Mouse (Mus musculus): ENCODE results near the gene Adtrp.
A peak's percentile ranks its signal among the peaks of the same experiment; 100 is the strongest.

Gene Adtrp

DNA sequence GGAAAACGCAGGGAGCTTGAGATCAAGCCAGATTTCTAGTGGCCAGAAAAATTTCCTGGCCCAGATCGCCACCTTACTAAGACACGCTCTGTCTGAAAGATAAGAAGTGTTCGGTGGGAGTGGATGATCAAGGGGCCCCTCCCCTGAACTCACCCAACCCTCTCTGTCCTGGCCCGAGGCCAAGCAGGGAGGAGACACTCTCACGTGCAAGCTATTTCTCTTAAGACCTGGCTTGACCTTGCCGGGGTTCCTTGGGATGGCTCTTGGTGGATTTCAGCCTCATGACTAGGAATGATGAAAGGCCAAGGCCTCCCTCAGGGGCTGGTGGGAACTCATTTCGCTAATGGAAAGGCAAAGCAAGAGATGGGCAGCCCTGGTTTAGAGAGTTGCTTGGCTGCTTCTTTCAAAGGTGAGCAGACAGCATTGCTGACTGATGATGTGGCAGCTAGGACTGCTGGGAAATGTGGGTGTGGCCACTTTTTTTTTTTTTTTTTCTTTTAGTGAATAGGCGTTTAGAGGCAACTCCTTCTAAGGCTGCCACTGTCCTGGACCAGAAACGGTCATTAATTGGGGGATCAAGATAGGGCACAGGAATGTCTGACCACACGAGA, at the start of gene Adtrp:
TSS of gene Adtrp (minus strand) at position 169 of the 611 bp plus-strand sequence.
- DNase-seq (ENCODE audit: extremely low spot score, low read depth, low spot score), result no peak

DNA sequence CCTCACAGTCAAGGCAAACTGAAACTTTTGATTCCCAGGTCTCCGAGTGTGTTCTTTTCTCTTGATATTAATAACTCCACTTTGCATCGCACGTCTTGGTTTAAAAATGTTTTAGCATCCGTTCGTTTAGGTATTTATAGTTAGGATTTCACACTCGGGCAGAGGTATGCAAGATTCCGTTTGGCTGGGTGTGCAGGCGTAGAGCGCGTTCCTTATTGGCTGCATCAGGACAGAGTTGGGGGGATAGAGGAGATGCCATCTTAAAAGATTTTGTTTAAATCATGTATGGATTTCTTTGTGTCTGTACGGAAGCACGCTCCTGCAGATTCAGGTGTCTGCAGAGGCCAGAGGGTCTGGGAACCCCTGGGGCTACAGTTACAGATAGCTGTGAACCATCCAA, 44.5 kb upstream of the Adtrp start:
- DNase-seq (ENCODE audit: extremely low spot score, low read depth, low spot score), result no peak

DNA sequence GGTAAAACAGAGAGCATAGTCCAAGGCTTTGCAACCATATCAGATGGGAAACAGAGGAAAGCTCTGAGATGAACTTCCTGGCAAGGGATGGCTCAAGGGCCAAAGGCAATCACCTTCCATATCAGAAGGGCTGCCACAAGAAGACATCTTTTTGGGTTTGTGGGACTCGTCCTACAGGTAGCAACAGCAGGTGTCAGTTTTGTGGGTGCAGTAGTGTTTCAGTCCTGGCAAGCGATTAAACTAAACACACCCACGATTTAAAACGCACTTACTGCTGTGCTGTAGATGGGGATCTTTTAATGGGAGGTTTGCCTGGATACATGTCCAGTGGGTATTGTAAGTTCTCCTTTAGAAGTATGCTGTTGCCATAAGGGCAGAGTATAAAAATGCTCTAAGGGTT, 43.1 kb upstream of the Adtrp start:
- no peak for DNase-seq (ENCODE audit: extremely low spot score, low read depth, low spot score)

DNA sequence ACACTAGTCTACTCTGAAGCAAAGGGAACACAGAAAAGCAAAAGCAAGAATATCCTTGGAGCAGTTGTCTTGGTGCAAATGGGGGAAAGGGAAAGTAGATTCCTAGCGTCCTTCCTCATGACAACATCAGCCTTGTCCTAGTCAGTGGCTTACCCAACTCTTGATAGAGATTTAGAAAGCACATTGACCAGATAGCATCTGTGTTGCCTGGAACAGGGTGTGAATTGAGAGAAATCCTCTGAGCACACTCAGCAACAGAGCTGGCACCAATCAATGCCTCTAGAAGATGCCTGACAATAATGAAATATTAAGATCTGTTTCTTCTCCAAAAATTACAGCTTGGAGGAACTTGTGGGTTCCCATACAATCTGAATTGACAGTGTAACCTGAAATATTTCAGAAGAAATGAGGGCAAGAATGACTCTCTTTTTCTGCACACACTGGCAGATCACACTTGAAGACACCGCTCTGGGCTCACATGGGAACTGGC, 42.7 kb upstream of the Adtrp start:
- DNase-seq (ENCODE audit: extremely low spot score, low read depth, low spot score), result no peak

DNA sequence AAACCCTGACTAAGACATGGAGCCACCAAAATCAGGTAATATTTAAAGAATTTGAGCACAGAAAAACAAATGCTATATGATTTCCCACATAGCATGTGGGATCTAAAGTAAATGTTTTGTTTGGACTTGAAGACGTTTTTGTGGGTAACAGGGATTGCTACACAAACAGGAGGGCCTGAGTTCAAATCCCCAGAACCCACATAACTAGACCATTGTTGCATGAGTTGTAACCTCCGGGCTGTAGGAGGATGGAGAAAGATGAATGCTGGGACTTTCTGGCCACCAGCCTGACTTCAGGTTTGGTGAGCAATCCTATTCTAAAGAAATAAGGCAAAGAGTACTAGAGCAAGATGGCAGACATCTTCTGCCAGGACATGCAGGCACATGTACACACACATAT, 41.2 kb upstream of the Adtrp start:
- DNase-seq (ENCODE audit: extremely low spot score, low read depth, low spot score), result no peak

DNA sequence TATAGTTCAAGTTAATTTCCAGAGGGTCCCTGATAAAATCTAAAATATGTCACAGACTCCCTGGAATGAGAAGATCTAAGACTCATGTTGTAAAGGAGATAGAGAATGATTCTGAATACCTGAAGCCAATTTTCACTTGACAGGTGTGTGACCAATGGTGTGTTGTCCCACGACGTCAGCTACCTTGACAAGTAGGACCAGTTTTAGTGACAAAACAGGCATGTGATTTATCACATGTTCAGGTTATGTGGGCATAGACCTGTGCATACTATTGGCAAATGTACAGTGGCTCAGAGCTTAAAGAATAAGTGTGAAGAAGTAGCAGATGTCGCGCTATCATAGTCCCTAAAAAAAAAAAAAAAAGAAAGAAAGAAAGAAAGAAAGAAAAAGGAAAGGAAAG, 38.6 kb upstream of the Adtrp start:
- DNase-seq (ENCODE audit: extremely low spot score, low read depth, low spot score), result no peak

DNA sequence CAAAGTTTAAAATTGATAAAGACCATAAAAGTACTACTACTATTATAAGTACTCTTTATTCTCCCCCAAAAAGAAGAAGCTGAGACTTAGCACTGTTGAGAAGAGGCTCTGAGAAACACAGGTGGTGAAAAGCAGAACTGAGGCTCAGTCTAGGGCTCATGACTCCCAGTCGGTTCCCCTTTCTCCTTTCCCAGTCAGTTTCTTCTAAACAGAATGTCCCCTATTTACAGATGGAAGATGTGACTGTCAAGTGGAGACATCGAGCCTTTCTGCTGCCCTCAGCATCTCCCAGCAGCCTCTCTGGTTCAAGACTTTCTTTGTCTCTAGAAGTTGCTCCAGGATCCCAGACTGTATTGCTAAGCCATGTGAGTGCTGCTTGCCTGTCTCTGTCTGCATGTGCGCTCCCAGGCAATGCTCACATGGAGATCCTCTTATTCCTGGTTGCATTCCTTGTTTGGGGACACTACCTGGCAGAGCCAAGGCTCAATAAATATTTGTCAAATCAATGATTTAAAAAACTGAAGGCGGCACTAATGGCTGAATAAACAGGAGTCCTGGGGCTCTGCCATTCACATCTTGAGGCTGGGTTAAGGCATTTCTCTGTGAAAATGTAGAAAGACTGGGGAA, 36.3 kb upstream of the Adtrp start:
- no peak for DNase-seq (ENCODE audit: extremely low spot score, low read depth, low spot score)

DNA sequence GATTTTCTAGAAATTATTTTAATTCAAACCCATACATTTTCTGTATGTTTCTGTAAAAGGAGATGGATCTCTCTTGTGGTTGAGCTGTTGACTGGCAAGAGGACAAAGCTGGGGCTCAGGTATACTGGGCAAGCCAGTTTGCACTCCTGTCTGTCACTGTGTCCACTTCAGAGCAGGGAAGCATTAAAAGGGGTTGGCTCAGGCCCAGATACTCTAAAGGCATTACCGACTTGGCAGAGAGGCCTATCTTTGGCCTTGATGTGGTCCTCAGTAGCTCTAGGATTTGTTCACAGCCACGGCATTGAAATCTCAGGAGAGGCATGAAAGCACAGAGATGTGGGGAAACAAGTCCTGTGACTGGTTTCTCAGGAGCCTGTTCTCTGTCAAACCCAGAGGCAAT, 33.7 kb upstream of the Adtrp start:
- DNase-seq (ENCODE audit: extremely low spot score, low read depth, low spot score), result no peak

DNA sequence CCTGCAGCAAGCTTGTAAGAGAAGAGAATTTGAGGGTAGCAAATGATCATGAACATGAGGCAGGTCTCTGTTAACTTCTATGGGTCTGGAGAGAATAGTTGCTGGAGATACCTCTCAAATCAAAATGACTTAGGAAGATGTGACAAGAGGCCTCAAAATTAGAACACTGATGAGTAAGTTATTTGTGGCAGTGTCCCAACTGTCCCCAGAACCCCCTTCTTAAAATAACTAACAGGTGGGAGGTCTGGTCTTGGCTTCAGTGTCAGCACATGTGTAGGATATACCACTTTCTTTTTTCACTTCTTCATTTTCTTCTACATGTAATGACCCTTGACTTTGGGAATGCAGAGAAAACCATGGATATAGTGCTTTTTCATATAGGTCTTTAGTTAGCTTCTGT, 33.0 kb upstream of the Adtrp start:
- DNase-seq (ENCODE audit: extremely low spot score, low read depth, low spot score), result no peak

DNA sequence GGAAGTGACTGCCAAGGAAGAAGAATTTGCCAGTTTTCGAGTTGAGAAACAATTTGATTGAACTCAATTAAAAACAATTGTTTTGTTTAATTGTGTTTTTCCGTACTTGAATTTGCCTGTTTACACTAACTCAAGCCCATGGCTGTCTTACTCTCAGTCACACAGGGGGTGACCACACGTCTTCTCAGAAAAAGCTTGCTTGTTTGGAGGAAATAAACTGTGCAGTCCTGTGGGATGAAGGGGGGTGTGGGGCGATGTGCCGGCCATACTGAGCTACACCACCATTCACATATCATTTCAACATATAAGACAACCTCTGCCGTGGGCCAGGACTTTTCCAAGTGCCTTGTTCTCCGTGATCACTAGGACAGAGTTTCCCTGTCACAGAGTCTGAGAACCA, 25.2 kb upstream of the Adtrp start:
- no peak for DNase-seq (ENCODE audit: extremely low spot score, low read depth, low spot score)

DNA sequence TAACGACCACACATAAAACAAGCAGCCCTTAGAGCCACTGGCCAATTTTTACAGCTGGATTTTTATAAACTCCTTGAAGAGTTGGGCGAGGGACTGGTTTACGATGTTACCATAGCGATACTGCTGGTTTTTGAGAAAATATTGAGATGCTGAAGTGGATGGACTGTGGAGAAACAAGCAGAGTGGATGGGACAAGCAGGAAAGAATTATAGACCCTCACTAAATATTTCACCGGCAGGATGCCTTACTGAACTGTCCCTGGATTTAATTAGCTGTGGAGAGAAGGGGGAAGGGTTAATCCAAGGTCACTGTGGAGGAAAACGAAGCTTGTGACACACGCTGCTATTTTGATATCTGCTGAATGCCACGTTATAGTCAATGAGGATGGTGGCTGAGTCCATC, 24.7 kb upstream of the Adtrp start:
- peak; percentile 52 for DNase-seq (ENCODE audit: extremely low spot score, low read depth, low spot score)

DNA sequence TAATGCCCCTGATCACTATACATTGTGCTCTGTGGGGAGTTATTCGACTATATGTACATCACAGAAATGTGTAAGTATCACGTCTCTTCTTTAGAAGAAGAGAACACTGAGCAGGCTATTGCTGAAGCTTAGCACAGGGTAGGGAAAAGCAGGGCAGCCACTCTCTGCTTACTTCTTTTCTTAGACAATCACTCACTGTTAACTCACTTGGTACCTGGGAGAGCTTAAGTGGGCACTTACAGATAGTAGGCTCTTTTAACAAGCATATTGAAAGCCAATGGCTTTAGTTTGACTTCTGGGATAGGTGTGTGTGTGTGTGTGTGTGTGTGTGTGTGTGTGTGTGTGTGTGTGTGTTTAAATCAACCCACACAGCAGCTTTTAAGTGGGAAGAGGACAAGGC, 20.0 kb upstream of the Adtrp start:
- DNase-seq (ENCODE audit: extremely low spot score, low read depth, low spot score), result no peak

DNA sequence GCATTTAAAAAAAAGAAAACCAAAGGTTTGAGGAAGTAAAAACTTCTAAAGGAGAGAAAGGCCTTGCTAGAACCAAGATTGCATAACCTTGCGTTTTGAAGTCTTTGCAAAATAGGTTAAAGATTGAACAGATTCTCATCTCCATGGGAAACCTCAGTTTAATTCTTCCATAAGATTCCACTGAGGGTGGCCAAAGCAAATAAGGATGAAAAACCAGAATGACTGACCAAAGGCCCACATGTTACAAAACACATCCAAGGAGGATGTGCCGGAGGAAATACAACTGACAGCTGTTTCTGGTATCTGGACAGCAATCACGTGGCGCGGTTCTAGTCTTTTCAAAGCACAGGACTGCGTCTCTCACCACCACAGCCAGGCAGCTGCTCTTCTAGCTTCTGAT, 18.1 kb upstream of the Adtrp start:
- no peak for DNase-seq (ENCODE audit: extremely low spot score, low read depth, low spot score)

DNA sequence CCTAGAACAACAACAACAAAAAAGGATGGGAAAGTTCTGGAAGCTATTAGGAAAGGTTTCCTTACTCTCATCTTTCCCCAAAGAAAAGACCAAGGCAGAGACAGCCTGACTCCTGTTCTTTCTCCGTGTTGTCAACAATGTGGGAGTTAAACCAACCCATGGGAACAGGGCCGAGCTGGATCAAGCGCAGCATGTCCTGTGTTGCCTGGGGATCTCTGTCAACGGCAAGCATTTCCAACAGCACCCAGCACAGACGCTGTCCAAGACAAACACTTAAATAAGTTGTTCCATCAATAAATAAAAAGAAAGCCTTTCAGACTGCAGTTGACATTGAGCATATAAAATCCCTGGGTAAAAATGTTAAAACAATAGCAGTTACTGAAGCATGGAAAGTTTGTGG, 17.6 kb upstream of the Adtrp start:
- DNase-seq (ENCODE audit: extremely low spot score, low read depth, low spot score), result no peak

DNA sequence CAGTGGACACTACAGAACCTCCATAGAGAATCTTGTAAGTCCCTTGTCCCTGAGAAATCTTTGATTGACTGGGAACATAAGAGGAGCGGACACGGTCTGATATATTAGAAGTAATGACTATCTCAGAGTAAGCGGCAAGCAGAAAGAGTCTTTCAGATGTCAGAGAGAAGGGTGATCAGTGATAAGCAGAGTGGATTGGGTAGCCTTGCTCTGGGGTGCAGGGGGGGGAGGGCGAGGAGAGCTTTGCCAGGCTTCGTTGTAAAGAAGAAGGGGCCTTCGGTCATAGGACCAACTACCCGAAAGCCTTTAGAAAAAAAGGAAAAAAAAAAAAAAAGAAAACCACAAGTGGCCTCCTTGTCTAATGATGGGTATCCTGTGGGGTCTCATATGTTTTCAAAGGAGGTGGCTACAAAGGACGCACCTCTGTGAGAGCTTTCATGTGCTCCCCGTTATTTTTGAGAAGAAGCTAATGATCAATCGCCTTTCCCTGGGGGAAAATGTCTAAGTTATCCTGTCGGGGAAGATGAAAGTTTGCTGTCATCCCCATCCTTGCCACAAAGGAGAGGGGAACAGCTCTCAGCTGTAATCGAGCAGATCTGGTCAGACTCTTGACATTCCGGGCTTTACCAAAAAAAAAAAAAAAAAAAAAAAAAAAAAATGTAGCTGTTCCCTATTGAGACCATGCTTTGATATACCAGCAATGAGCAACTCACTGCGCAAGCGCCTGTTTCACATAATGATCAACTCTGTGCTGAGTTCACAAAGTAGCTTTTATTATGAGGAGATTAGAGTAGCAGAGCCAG, 13.3 kb upstream of the Adtrp start:
- no peak for DNase-seq (ENCODE audit: extremely low spot score, low read depth, low spot score)

DNA sequence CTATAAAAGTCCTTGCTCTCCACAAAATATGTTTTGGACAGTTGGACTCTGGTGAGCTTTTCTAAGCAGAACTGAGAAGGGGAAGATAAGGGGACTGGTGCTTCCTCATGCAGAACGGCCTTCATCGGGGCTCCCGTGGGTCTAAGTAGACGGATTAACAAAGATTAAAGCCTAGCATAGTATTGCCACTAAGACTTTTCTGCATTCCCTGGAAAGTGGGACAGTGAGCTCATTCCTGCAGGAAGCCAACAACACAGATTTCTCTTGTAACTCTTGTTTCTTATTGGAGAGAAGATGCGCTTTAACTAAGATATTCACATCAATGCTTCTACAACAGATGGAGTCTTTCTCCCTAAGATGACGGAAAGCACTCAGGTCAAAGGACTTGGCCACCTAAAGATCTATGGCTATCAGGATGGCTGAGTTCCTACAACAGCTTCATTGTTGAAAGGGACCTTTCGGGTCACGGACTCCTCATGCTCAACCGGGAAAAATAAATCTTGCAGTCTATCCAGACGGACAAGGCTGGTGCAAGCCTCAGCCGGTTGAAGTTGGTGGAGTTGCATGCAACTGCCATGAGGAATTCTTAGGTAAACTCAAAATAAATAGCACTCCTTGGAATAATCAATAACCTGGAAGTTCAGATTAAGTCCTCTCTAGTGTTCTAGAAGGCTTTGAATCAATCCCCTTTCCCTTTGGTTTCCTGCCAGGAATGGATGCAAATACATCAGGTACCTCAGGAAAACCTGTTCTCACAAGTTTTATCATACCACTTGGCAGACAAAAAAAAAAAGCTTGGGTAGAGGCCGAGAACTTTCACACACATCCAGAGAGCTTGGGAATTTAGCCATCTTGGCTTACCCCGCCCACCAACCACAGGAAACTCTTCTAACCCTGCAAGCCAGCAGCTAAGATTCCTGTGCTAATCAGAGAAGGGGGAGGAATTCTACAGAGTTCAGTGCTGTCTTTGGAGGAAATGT, 8.0 kb upstream of the Adtrp start:
- DNase-seq (ENCODE audit: extremely low spot score, low read depth, low spot score), result no peak

DNA sequence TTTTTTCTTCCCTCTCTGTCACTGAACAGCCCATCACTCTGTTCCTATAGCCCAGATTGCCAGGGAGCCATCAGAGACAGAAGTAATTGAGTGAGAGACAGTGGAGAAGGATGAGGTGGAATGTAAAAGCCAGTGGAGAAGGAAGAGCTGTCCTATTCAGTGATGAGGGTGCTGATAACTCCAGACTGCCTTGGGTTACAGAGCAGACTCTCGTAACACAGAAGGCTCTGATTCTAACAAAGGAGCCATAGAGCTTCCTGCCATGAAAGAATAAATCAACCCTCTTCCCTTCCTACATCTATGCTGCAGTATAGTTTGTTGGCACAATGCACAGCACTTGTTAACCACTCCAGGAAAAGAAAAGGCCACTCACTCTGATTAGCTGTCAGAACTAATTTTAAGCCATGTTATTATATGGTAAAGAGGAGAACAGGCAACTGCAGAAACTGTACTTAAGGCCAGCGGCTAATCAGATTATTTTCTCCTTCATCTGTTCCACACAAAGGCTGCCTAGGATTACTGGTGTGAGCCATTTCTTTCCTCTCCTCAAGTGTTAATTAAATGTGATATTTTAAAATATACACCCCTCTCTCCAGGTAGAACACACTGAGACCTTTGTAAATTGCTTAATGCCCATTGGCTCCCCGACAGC, 3.4 kb upstream of the Adtrp start:
- DNase-seq (ENCODE audit: extremely low spot score, low read depth, low spot score), result no peak

DNA sequence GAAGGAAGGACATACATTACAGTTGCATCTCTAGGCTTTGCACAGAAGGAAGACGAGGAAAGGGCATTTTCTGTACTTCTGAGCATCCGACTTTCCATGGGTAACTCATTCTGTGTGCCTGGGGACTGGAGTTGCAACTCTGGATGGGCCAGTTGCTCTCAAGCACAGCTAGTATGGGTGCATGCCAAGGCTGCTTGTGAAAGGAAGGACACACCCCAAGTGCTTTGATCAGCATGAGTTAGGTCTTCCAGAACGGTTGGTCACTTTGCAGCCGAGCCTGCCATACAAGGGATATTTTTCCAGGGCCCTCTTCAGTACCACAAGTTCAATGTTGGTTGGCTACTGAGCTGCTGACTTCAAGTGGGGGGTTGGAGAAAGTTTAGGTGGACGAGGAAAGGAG, 968 bp downstream of the Adtrp start:
- no peak for DNase-seq (ENCODE audit: extremely low spot score, low read depth, low spot score)

DNA sequence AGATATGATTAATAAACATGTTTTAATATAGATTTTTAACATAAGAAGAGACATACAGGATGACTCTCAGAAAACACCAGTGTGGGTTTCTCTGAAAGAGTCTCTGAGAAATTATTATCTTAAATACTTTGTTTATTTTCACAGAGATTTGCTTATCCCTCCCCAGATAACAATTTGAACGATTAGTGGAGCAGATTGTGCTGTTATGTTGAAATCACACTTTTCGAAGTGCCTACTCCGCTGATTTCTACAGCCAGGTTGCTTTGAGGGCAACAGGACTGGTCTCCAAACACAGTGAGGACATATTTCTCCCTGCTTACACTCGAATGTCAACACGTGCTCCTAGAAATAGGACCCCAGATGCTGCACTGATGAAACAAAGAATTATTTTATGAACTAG, 2.5 kb downstream of the Adtrp start:
- no peak for DNase-seq (ENCODE audit: extremely low spot score, low read depth, low spot score)

DNA sequence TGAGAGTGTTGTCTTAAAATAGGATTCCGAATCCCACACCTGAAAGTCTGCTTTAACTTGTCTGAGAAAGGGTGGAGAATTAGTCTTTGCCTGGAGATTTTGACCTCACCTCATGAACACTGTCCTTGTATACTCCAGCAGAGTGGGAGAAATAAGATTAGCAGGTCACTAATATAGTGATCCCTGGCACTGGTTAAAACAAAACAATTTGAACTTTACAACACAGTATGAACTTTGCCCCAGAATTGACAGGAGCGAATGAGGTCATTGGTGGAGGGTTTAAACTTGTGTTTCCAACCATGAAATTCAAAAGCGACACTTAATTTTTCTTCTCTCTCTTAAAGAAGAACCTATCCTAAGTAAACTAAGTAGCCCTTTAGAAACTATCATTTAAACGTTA, 3.4 kb downstream of the Adtrp start:
- DNase-seq (ENCODE audit: extremely low spot score, low read depth, low spot score), result no peak

Data from hindlimb bud, embryonic 11.5 days (tissue).